ENCODE assay signal across 21 mouse cellular contexts in genomic region chr17:69492368-69492767, GRCm38 (mm10). TPM values are rescaled to one million over a fixed set of nuclear protein-coding genes. Genes with fewer than 3 reads are reported as not detected.
DNase-seq lines count a peak whose midpoint lies in the region; ATAC-seq and TF ChIP-seq lines count a peak whose summit lies in the region.
"Had no signal": no experiment of that assay in that cellular context is flagged by ENCODE, and none has a peak within 500 bp of the region (broad histone marks: within the 10 kb centered on the region; RNA-seq: fewer than 3 reads in every experiment).

No protein-coding gene starts in this region.

- WGBS in stomach, postnatal 0 days, result 77% methylated on average over 6 of the region's 6 CpGs

- no peak overlapping the region for H3K27ac ChIP-seq in stomach, postnatal 0 days (replicated peaks)
- H3K27ac ChIP-seq: forebrain, embryonic 12.5 days; heart, embryonic 13.5 days; liver, embryonic 15.5 days had no signal

- no peaks in the 10 kb centered on the region for H3K36me3 ChIP-seq in stomach, postnatal 0 days (ENCODE audit: control insufficient read depth, insufficient read depth, low read length)
- H3K36me3 ChIP-seq: forebrain, embryonic 12.5 days; heart, embryonic 13.5 days; liver, embryonic 15.5 days had no signal

- no peak for TF ChIP-seq CTCF in stomach, postnatal 0 days (IDR thresholded peaks at IDR 0.05; ENCODE audit: low read depth)

- no peak overlapping the region for H3K4me3 ChIP-seq in stomach, postnatal 0 days (ENCODE audit: low read depth, low read length)
- H3K4me3 ChIP-seq: forebrain, embryonic 12.5 days; heart, embryonic 13.5 days; liver, embryonic 15.5 days had no signal

- intact Hi-C loops in left cerebral cortex, postnatal 36 days (cut with DNase I), result no loop called here
- intact Hi-C loops in left cerebral cortex, postnatal 10 days (cut with DNase I), result no loop called here

- no peak for DNase-seq in frontal cortex, postnatal 25 days (ENCODE audit: low spot score in 2 of 2)
- DNase-seq in left cerebral cortex, postnatal 36 days (ENCODE audit: low spot score in 2 of 2), result peak; percentile 14 to 17
- no peak for DNase-seq in left cerebral cortex, postnatal 10 days (ENCODE audit: extremely low spot score in 1 of 2, low spot score in 2 of 2)
- DNase-seq in cerebellum, adult 18-20 months, result peak; percentile 32 to 43
- peak; percentile 40 to 44 for DNase-seq in cerebellum, postnatal 10 days
- no peak for DNase-seq in stomach, postnatal 0 days (ENCODE audit: low spot score)
- DNase-seq: adrenal gland, postnatal 10 days; B cell, adult 2 months; heart, postnatal 36 days; kidney, adult 2 months; kidney, postnatal 25 days; thymus, adult 18-20 months had no signal

- ATAC-seq in frontal cortex, adult (ENCODE audit: low TSS enrichment), result peak; percentile 81
- ATAC-seq in stomach, postnatal 0 days (ENCODE audit: low FRiP score, low TSS enrichment), result no peak
- ATAC-seq: hindbrain, embryonic 16.5 days; lung, postnatal 0 days; midbrain, embryonic 16.5 days had no signal

- H3K4me2 ChIP-seq in stomach, postnatal 0 days (replicated peaks; ENCODE audit: low read depth), result no peak overlapping the region
- H3K4me2 ChIP-seq: forebrain, embryonic 12.5 days; heart, embryonic 13.5 days; liver, embryonic 15.5 days had no signal

- no peaks in the 10 kb centered on the region for H3K9me3 ChIP-seq in stomach, postnatal 0 days (ENCODE audit: control insufficient read depth, low read length)
- H3K9me3 ChIP-seq: forebrain, embryonic 12.5 days; heart, embryonic 13.5 days; liver, embryonic 15.5 days had no signal

- TF ChIP-seq EP300 in stomach, postnatal 0 days (optimal IDR thresholded peaks at IDR 0.05), result no peak

- no peak overlapping the region for H3K9ac ChIP-seq in stomach, postnatal 0 days (ENCODE audit: low read length)
- H3K9ac ChIP-seq: forebrain, embryonic 12.5 days; heart, embryonic 13.5 days; liver, embryonic 15.5 days had no signal

- H3K4me1 ChIP-seq in stomach, postnatal 0 days (replicated peaks; ENCODE audit: control insufficient read depth, insufficient read depth), result no peaks in the 10 kb centered on the region
- H3K4me1 ChIP-seq: forebrain, embryonic 12.5 days; heart, embryonic 13.5 days; liver, embryonic 15.5 days had no signal

- H3K27me3 ChIP-seq in stomach, postnatal 0 days (ENCODE audit: control insufficient read depth, insufficient read depth, low read length), result no peaks in the 10 kb centered on the region
- H3K27me3 ChIP-seq: forebrain, embryonic 12.5 days; heart, embryonic 13.5 days; liver, embryonic 15.5 days had no signal

RNA-seq across cellular contexts. Expression of gene Akain1, which starts 53.2 kb away (rescaled TPM):
- total RNA-seq in left cerebral cortex, postnatal 36 days (2021), result 1 to 10 TPM; 4.5 to 5.6 TPM
- total RNA-seq in left cerebral cortex, postnatal 10 days (2021), result 1 to 10 TPM in 1 of 2 experiments, under 1 TPM in 1; 0.93 to 1.8 TPM
- 0.04 TPM in 1 of 2 replicates, not detected in the other for polyA plus RNA-seq in stomach, postnatal 0 days (2015; fragmentation: Nextera tagmentation; extraction: Ambion mirVana)
- total RNA-seq: adrenal gland, postnatal 10 days; gastrocnemius, adult 18-20 months; heart, postnatal 36 days had no signal
- polyA plus RNA-seq: heart, embryonic 13.5 days; kidney, adult 2 months; limb, embryonic 14.5 days; liver, embryonic 15.5 days; lung, postnatal 0 days had no signal

Comparison
In these comparisons a context has a peak if more than half of its experiments do, and no peak if none do; other contexts are left out.
1. DNase-seq: peak in left cerebral cortex, postnatal 36 days (2 of 2), cerebellum, adult 18-20 months (2 of 2) and cerebellum, postnatal 10 days (2 of 2); none in frontal cortex, postnatal 25 days (0 of 2), left cerebral cortex, postnatal 10 days (0 of 2) and stomach, postnatal 0 days (single experiment).